Mouse (Mus musculus) heart, embryonic 14.5 days (tissue): ENCODE measurements at regions not wholly inside any gene's neighbourhood (a gene's known extent, or its start where the extent isn't known, plus 50 kb on each side); places are given as distances from the start of the nearest gene placed in this dataset.

Experiments used
- ATAC-seq: fragments of 200-750 bp; cut with Nextera tagmentation; 2 replicates; pipeline ENCODE4 v1.8.0; 2017; ENCODE audit warnings: low read depth, moderate TSS enrichment; ENCODE audit not compliant: insufficient number of reproducible peaks, insufficient read depth, low FRiP score
- H3K27ac ChIP-seq, 2 experiments: fragments of 200-500 bp in 1 of 2; fragments of 300-500 bp in 1 of 2; sonication (generic) in 1 of 2; replicated peaks in 1 of 2; 2 replicates each; pipeline ENCODE4 v1.5.1; 2012 to 2014; ENCODE audit warnings: low read depth in 2 of 2, low read length in 2 of 2, control low read depth in 1 of 2, mild to moderate bottlenecking in 1 of 2, mixed read lengths in 1 of 2; ENCODE audit not compliant: control insufficient read depth in 1 of 2, insufficient read depth in 1 of 2
- H3K27me3 ChIP-seq: fragments of 300-500 bp; sonication (generic); 2 replicates; pipeline ENCODE4 v1.6.1; 2014; ENCODE audit warnings: mild to moderate bottlenecking, low read length, control low read depth; ENCODE audit not compliant: control insufficient read depth, insufficient read depth
- H3K36me3 ChIP-seq: fragments of 300-500 bp; sonication (generic); 2 replicates; pipeline ENCODE4 v1.6.1; 2014; ENCODE audit warnings: mild to moderate bottlenecking, control low read depth, low read length, mixed read lengths; ENCODE audit not compliant: control insufficient read depth, insufficient read depth
- H3K4me1 ChIP-seq, 2 experiments: fragments of 200-500 bp in 1 of 2; fragments of 300-500 bp in 1 of 2; sonication (generic) in 1 of 2; 2 replicates each; pipeline ENCODE4 v1.6.1; 2012 to 2014; ENCODE audit warnings: low read length in 2 of 2, control low read depth in 1 of 2, mixed read lengths in 1 of 2; ENCODE audit not compliant: control insufficient read depth in 2 of 2, insufficient read depth in 2 of 2
- H3K4me2 ChIP-seq: fragments of 300-500 bp; sonication (generic); 2 replicates; pipeline ENCODE4 v1.6.1; 2014; ENCODE audit warnings: mild to moderate bottlenecking, low read length
- H3K4me3 ChIP-seq, 2 experiments: fragments of 200-500 bp in 1 of 2; fragments of 300-500 bp in 1 of 2; sonication (generic) in 1 of 2; 2 replicates each; pipeline ENCODE4 v1.5.1; 2012 to 2014; ENCODE audit warnings: low read length in 2 of 2, mild to moderate bottlenecking in 2 of 2, control low read depth in 1 of 2, low read depth in 1 of 2, moderate library complexity in 1 of 2; ENCODE audit not compliant: control insufficient read depth in 1 of 2, insufficient read depth in 1 of 2
- H3K9ac ChIP-seq: fragments of 300-500 bp; sonication (generic); 2 replicates; pipeline ENCODE4 v1.6.1; 2014; ENCODE audit warnings: mild to moderate bottlenecking, low read length
- H3K9me3 ChIP-seq: fragments of 300-500 bp; sonication (generic); 2 replicates; pipeline ENCODE4 v1.6.1; 2016; ENCODE audit warnings: low read length, control low read depth; ENCODE audit not compliant: control insufficient read depth
- WGBS: fragments of 180-500 bp; shearing (Covaris S2); extraction: QIAGEN DNeasy Blood & Tissue Kit; methylation state at CpG from one replicate; pipeline ENCODE4 v1.1.7; 2014; 5-methylcytosine and 5-hydroxymethylcytosine counted together

- WGBS, result 35% methylated on average over 2 of the region's 2 CpGs
Observed at GRCm38 (mm10) chr1:167932088-167932487, 243.1 kb downstream of the Lmx1a start.

GRCm38 (mm10) chr1:167936726-167937125, 247.7 kb downstream of the Lmx1a start:
- no peak overlapping the region for H3K9ac ChIP-seq
- H3K27me3 ChIP-seq, result no peaks in the 10 kb centered on the region
- no peak for ATAC-seq
- no peak overlapping the region for H3K4me2 ChIP-seq
- H3K36me3 ChIP-seq, result no peaks in the 10 kb centered on the region
- no peaks in the 10 kb centered on the region for H3K4me1 ChIP-seq
- WGBS, result 63% methylated on average over 4 of the region's 4 CpGs
- no peak overlapping the region for H3K27ac ChIP-seq
- H3K4me3 ChIP-seq, result no peak overlapping the region
- H3K9me3 ChIP-seq, result no peaks in the 10 kb centered on the region

More at GRCm38 (mm10) chr1:167932088-167932487, 243.1 kb downstream of the Lmx1a start:
- no peak overlapping the region for H3K9ac ChIP-seq
- H3K4me3 ChIP-seq, result no peak overlapping the region
- no peaks in the 10 kb centered on the region for H3K36me3 ChIP-seq
- no peak overlapping the region for H3K27ac ChIP-seq
- no peak overlapping the region for H3K4me2 ChIP-seq
- no peaks in the 10 kb centered on the region for H3K9me3 ChIP-seq
- no peak for ATAC-seq
- H3K4me1 ChIP-seq, result no peaks in the 10 kb centered on the region; a peak in 1 of 4 replicates
- H3K27me3 ChIP-seq, result peaks cover 12% of the 10 kb centered on the region; the same call in 1 of the 2 replicates

- H3K27me3 ChIP-seq, result no peaks in the 10 kb centered on the region
- no peaks in the 10 kb centered on the region for H3K9me3 ChIP-seq
- H3K4me3 ChIP-seq, result no peak overlapping the region
- H3K9ac ChIP-seq, result no peak overlapping the region
- H3K4me1 ChIP-seq, result no peaks in the 10 kb centered on the region
- no peak for ATAC-seq
- WGBS, result 84% methylated on average over 2 of the region's 2 CpGs
- H3K4me2 ChIP-seq, result no peak overlapping the region
- no peak overlapping the region for H3K27ac ChIP-seq
- no peaks in the 10 kb centered on the region for H3K36me3 ChIP-seq
Observed at GRCm38 (mm10) chr1:167938176-167938575, 249.1 kb downstream of the Lmx1a start.

- Histone ChIP-seq H3K4me2 (no peak overlapping the region), H3K27me3 (no peaks in the 10 kb centered on the region), H3K27ac (no peak overlapping the region), H3K9me3 (no peaks in the 10 kb centered on the region), H3K4me1 (no peaks in the 10 kb centered on the region), H3K36me3 (no peaks in the 10 kb centered on the region), H3K9ac (no peak overlapping the region), H3K4me3 (no peak overlapping the region)
- 45% methylated on average over 8 of the region's 8 CpGs for WGBS
- ATAC-seq, result no peak
Observed at GRCm38 (mm10) chr1:167942037-167942470, 253.0 kb downstream of the Lmx1a start.

GRCm38 (mm10) chr1:167943121-167943520, 254.1 kb downstream of the Lmx1a start:
- no peak for ATAC-seq
- Histone ChIP-seq H3K4me2 (no peak overlapping the region), H3K4me1 (no peaks in the 10 kb centered on the region), H3K27ac (no peak overlapping the region), H3K36me3 (no peaks in the 10 kb centered on the region), H3K9me3 (no peaks in the 10 kb centered on the region), H3K4me3 (no peak overlapping the region), H3K9ac (no peak overlapping the region), H3K27me3 (no peaks in the 10 kb centered on the region)
- 75% methylated on average over 8 of the region's 8 CpGs for WGBS

GRCm38 (mm10) chr1:167945615-167946252, 256.7 kb downstream of the Lmx1a start:
- no peak overlapping the region for H3K4me2 ChIP-seq
- no peak overlapping the region for H3K27ac ChIP-seq
- H3K9ac ChIP-seq, result no peak overlapping the region
- H3K4me3 ChIP-seq, result no peak overlapping the region
- WGBS, result 63% methylated on average over 9 of the region's 9 CpGs
- no peak for ATAC-seq
- no peaks in the 10 kb centered on the region for H3K9me3 ChIP-seq
- H3K27me3 ChIP-seq, result no peaks in the 10 kb centered on the region
- H3K36me3 ChIP-seq, result no peaks in the 10 kb centered on the region
- H3K4me1 ChIP-seq, result no peaks in the 10 kb centered on the region

- Histone ChIP-seq H3K36me3 (no peaks in the 10 kb centered on the region), H3K9me3 (no peaks in the 10 kb centered on the region), H3K9ac (no peak overlapping the region), H3K4me1 (no peaks in the 10 kb centered on the region), H3K27ac (no peak overlapping the region), H3K27me3 (no peaks in the 10 kb centered on the region), H3K4me2 (no peak overlapping the region), H3K4me3 (no peak overlapping the region)
- ATAC-seq, result no peak
- 70% methylated on average over 7 of the region's 7 CpGs for WGBS
Observed at GRCm38 (mm10) chr1:167947866-167948265, 258.8 kb downstream of the Lmx1a start.

GRCm38 (mm10) chr1:167951717-167952116, 262.7 kb downstream of the Lmx1a start:
- ATAC-seq, result no peak
- H3K27ac ChIP-seq, result no peak overlapping the region
- no peaks in the 10 kb centered on the region for H3K9me3 ChIP-seq
- H3K4me2 ChIP-seq, result no peak overlapping the region
- H3K36me3 ChIP-seq, result no peaks in the 10 kb centered on the region
- no peaks in the 10 kb centered on the region for H3K4me1 ChIP-seq
- H3K9ac ChIP-seq, result no peak overlapping the region
- H3K27me3 ChIP-seq, result no peaks in the 10 kb centered on the region
- no peak overlapping the region for H3K4me3 ChIP-seq
